Mouse (Mus musculus) testis, adult 2 months (tissue): ENCODE data around the gene Pdgfa.

Experiments used
- CTCF ChIP-seq: fragments of 200-500 bp; IDR thresholded peaks from 2 replicates; pipeline ENCODE4 v1.5.1; 2012; ENCODE audit warnings: low read depth, mild to moderate bottlenecking, inconsistent platforms, low read length, moderate library complexity; ENCODE audit not compliant: control insufficient read depth, insufficient read depth, insufficient replicate concordance
- POLR2A ChIP-seq: fragments of 200-500 bp; IDR thresholded peaks from 2 replicates; pipeline ENCODE4 v1.6.1; 2012; ENCODE audit warnings: low read depth, mild to moderate bottlenecking, inconsistent platforms, low read length, moderate library complexity; ENCODE audit not compliant: control insufficient read depth

DNA sequence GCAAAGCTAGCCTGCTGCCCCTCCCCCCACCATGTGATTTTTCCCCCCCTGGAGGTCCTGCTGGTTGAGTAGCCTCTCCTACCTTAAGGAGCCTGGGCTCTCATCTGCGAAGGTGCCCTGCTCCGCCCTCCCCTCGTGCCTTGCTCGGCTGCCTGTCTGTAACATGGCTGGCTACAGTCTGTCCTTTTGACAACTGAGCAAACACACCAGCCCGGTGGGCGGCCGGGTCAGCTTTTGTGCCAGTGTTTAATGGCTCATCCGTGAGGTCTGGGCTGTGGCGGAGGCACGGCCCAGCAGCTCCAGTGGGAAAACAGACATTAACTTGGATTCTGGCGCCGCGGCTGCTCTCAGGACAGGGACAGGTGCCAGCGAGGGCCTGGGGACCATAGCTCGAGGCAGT is 30.4 kb upstream of the Pdgfa start:
- TF ChIP-seq POLR2A: no peak
- no peak for TF ChIP-seq CTCF
